Mouse (Mus musculus) erythroblast, embryonic 14.5 days (primary cell): Measurements from ENCODE around the gene Irf5. TPM values are rescaled to one million over a fixed set of nuclear protein-coding genes. Genes with fewer than 3 reads are reported as not detected.
"Not testable (repeated sequence)": the region's sequence is repeated elsewhere in the genome, so short reads cannot be mapped to it uniquely, and the experiment has no call there.

Source experiments
- H3K27me3 ChIP-seq: 2 replicates; pipeline ENCODE4 v1.6.1; 2012; ENCODE audit warnings: inconsistent platforms; ENCODE audit not compliant: control insufficient read depth
- H3K36me3 ChIP-seq: 2 replicates; pipeline ENCODE4 v1.6.1; 2012; ENCODE audit warnings: mild to moderate bottlenecking, inconsistent platforms; ENCODE audit not compliant: control insufficient read depth
- H3K4me1 ChIP-seq: 2 replicates; pipeline ENCODE4 v1.6.1; 2012; ENCODE audit warnings: inconsistent platforms; ENCODE audit not compliant: control insufficient read depth
- H3K4me3 ChIP-seq: replicated peaks from 2 replicates; pipeline ENCODE3; 2012; ENCODE audit warnings: moderate library complexity, mild to moderate bottlenecking, inconsistent platforms
- H3K9me3 ChIP-seq: 2 replicates; pipeline ENCODE4 v1.6.1; 2012; ENCODE audit warnings: low read length, inconsistent platforms, mixed read lengths; ENCODE audit not compliant: control insufficient read depth
- GATA1 ChIP-seq: IDR thresholded peaks from 2 replicates; pipeline ENCODE4 v1.6.1; 2012; ENCODE audit warnings: low read length, inconsistent platforms, mixed read lengths
- TAL1 ChIP-seq: IDR thresholded peaks from 3 replicates; pipeline ENCODE4 v1.6.1; 2012; ENCODE audit warnings: low read length, inconsistent platforms, mixed read lengths
- polyA plus RNA-seq: library from polyadenylated mRNA; stranded (reverse); fragments of >175 nt; gene quantifications from 2 replicates; pipeline ENCODE4 v1.2.3, GENCODE M21; 2012

The Irf5 gene
- polyA plus RNA-seq, 1 experiment = 0.16 TPM

DNA sequence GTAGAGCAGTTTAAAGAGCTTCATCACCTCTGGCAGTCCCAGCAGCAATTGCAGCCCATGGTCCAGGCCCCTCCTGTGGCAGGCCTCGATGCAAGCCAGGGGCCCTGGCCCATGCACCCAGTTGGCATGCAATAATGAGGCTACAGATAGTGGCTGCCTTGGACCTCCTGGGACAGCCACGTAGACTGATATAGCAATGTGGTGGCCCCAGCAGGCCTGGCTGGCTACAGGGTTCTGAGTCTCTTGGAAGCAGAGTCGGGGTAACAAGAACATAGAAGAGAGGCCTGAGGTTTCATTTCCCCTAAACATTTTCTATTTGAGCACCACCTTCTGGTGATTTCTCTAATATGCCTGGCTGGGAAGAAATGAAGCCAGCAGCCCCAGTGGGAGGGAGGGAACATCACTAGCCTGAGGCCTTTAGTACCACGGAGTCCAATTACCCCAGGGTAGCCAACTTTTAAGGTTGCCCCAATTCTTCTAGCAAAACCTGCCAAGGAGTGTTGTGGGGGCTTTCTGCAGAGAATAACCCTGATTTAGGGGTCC lies 10.3 kb downstream of the Irf5 start:
- Histone ChIP-seq H3K4me3 (no peak overlapping the region), H3K9me3 (no peaks in the 10 kb centered on the region), H3K27me3 (no peaks in the 10 kb centered on the region), H3K36me3 (peaks cover 24% of the 10 kb centered on the region), H3K4me1 (no peaks in the 10 kb centered on the region)
- TF ChIP-seq TAL1 = no peak
- TF ChIP-seq GATA1 = no peak

DNA sequence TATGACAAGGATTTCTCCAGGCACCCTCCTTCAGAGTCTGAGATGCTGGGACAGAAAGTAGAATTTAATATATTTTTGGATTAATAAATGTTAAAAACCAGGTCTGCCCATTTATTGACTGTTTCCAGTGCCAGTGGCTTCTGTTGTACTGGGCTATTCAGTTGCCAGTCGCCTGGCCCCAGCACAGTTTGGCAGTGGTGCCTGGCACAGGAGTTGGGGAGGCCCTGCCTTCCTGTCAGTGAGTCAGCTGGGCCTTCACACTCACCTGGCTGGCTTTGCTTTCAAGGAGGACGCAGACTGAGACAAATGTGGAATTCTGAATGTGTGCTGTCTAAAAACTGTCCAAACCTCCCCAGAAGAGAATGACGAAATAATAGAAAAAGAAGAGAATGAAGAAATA lies 10.8 kb downstream of the Irf5 start:
- Histone ChIP-seq H3K27me3 (no peaks in the 10 kb centered on the region), H3K4me3 (no peak overlapping the region), H3K9me3 (no peaks in the 10 kb centered on the region), H3K4me1 (no peaks in the 10 kb centered on the region), H3K36me3 (peaks cover 29% of the 10 kb centered on the region)
- TF ChIP-seq TAL1 (no peak), GATA1 (no peak)

DNA sequence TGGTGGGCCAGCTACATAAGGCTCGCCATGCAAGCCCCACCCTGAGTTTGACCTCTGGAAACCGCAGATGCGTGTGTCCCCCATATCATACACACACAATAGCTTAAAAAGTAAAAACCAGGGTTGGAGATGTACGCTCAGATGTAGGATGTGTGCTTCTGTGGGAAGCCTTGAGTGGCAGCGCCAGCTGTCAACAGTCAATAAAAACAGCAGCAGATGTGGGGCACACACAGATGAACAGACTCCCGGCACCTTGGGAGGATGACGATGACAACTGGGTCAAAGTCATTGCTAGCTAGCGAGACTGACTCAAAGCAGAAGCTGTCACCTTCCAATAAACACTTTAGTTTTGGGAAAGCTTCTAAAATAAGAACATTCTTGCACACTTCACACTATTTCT lies 13.1 kb downstream of the Irf5 start:
- no peaks in the 10 kb centered on the region for H3K9me3 ChIP-seq
- H3K4me1 ChIP-seq = no peaks in the 10 kb centered on the region
- no peak for TF ChIP-seq GATA1
- no peak for TF ChIP-seq TAL1
- peaks cover 51% of the 10 kb centered on the region for H3K36me3 ChIP-seq
- H3K27me3 ChIP-seq = no peaks in the 10 kb centered on the region
- H3K4me3 ChIP-seq = no peak overlapping the region

DNA sequence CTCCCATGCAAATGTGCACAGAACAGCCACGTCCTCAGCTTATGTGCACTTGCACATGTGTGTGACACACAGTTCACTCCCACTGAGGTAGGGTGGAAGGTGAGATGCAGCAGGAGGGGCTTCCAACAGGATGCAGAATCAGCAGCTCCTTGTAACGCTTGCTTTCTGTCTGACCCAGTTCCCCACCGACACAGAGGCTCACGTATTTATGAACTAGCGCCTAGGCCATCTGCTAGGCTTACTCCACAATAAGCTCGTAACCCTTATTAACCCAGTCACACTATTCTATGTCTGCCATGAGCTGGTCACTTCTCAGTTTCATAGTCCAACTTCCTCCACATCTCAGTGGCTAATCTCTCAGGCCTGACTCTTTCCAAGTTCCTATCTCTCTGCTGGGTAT lies 13.8 kb downstream of the Irf5 start:
- H3K4me1 ChIP-seq = no peaks in the 10 kb centered on the region
- TF ChIP-seq GATA1 (no peak), TAL1 (no peak)
- H3K9me3 ChIP-seq = no peaks in the 10 kb centered on the region
- H3K4me3 ChIP-seq = no peak overlapping the region
- peaks cover 57% of the 10 kb centered on the region for H3K36me3 ChIP-seq
- no peaks in the 10 kb centered on the region for H3K27me3 ChIP-seq

DNA sequence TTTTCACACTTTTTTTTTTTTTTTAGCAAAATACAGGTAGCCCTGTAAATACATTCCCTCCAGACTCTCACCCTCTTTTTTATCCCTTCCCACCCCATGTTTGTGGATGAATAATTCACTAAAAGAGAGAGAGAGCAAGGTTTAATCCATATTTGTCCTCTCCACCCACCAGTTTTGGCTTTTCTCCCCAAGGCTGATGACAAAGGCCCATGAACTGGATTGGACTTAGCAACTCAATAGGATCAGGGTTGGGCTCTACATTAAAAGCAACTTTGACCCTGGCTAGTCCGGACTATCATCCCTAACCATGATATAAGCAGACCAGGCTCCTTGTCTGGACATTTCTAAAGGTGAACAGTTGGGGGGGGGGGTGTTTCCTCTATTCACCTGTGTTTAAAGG lies 14.5 kb downstream of the Irf5 start:
- Histone ChIP-seq H3K4me3 (no peak overlapping the region), H3K27me3 (no peaks in the 10 kb centered on the region), H3K9me3 (no peaks in the 10 kb centered on the region), H3K4me1 (no peaks in the 10 kb centered on the region), H3K36me3 (peaks cover 64% of the 10 kb centered on the region)
- TF ChIP-seq GATA1 = no peak
- no peak for TF ChIP-seq TAL1

DNA sequence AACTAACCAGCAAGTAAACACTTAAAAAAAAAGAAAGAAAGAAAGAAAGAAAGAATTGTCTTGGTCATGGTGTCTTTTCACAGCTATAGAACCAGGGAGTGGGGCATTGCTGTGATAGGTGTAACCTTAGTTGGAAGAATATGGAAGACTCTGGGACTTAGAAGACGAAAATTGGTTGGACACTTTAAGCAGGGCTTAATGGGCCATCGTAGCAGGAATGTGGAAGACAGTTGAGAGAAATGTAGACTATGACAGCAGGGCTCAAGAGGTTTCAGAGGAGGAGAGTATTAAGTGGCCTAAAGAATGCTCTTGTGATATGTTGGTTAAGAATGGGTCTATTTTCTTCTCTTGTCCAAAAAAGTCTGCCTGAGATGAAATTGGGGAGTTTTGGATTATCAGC lies 19.2 kb downstream of the Irf5 start:
- Histone ChIP-seq H3K4me1 (no peaks in the 10 kb centered on the region), H3K36me3 (peaks cover 91% of the 10 kb centered on the region), H3K27me3 (no peaks in the 10 kb centered on the region), H3K4me3 (no peak overlapping the region), H3K9me3 (no peaks in the 10 kb centered on the region)
- TF ChIP-seq GATA1 (no peak), TAL1 (no peak)

DNA sequence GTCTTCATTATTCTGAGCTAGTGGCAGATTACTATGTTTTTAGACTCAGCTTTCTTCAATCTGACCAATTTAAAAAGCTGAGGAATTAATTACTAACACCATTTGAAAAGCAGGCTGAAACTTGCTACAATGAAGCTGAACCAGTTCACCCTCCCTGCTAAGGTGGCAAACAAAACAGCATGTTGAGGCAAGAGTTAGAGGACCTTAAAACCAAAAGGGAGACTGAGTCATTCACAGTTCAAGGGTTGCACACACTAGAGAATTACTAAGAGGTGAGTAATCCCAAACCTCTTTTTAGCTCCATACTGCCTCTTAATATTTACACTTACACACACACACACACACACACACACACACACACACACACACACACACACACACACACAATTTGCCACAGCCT lies 21.2 kb downstream of the Irf5 start:
- no peaks in the 10 kb centered on the region for H3K9me3 ChIP-seq
- no peak for TF ChIP-seq GATA1
- no peak for TF ChIP-seq TAL1
- no peaks in the 10 kb centered on the region for H3K4me1 ChIP-seq
- peaks cover 94% of the 10 kb centered on the region for H3K36me3 ChIP-seq
- H3K4me3 ChIP-seq = no peak overlapping the region
- H3K27me3 ChIP-seq = no peaks in the 10 kb centered on the region

DNA sequence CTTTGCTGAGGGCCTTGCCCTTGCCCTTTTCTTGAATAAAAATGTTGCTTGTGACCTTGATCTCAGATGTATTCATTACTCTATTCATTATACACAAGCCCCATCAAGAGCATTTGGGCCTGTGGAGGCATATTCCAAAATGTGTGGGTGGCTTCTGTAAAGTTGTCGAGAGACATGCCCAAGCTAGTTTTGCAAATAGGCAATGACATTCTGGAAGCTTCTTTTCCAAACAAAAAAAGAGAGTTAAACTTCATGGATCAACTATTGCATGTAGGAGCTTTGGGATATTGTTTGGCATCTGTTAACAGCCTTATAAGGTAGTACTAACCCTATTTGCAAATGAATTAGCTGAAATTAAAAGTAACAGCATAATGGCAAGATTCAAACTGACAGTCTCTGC lies 21.7 kb downstream of the Irf5 start:
- no peaks in the 10 kb centered on the region for H3K9me3 ChIP-seq
- H3K4me1 ChIP-seq = no peaks in the 10 kb centered on the region
- TF ChIP-seq GATA1 = no peak
- TF ChIP-seq TAL1 = no peak
- no peaks in the 10 kb centered on the region for H3K27me3 ChIP-seq
- no peak overlapping the region for H3K4me3 ChIP-seq
- peaks cover 94% of the 10 kb centered on the region for H3K36me3 ChIP-seq

DNA sequence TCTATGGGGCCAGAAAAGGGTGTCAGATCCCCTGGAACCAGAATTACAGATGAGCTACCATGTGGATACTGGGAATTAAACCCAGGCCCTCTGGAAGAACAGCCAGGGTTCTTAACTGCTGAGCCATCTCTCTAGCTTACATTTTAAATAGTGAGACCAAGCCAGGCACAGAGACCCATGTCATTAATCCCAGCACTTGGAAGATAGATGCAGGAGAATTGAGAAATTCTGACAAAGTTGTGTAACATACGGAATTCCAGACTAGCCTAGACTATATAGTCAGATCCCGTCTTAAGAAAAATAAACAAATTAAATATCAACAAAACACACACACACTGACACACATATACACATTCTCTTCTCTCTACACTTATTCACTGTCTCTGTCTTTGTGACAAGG lies 26.1 kb downstream of the Irf5 start:
- no peaks in the 10 kb centered on the region for H3K9me3 ChIP-seq
- H3K36me3 ChIP-seq = peaks cover 95% of the 10 kb centered on the region
- H3K27me3 ChIP-seq = no peaks in the 10 kb centered on the region
- no peak overlapping the region for H3K4me3 ChIP-seq
- H3K4me1 ChIP-seq = no peaks in the 10 kb centered on the region
- TF ChIP-seq TAL1 (no peak), GATA1 (no peak)

DNA sequence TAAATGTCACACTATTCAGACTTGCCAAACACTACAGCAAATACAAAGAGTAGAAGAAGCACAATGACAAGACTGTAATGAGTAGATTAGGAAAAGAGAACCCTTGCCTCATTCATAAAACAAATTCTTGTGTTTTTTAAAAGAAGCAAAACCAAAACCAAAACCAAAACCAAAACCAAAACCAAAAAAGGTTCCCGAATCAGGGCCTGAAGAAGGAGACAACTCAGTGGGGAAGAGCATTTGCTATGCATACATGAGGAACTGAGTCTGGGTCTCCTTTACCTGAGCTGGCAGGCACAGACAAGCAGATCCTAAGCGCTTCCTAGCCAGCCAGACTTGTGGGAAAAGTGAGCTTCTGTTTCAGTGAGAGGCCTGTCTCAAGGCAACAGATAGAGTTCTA lies 30.7 kb downstream of the Irf5 start:
- TF ChIP-seq GATA1 (no peak), TAL1 (no peak)
- Histone ChIP-seq H3K36me3 (peaks cover 94% of the 10 kb centered on the region), H3K4me3 (no peak overlapping the region), H3K9me3 (no peaks in the 10 kb centered on the region), H3K4me1 (no peaks in the 10 kb centered on the region), H3K27me3 (no peaks in the 10 kb centered on the region)

DNA sequence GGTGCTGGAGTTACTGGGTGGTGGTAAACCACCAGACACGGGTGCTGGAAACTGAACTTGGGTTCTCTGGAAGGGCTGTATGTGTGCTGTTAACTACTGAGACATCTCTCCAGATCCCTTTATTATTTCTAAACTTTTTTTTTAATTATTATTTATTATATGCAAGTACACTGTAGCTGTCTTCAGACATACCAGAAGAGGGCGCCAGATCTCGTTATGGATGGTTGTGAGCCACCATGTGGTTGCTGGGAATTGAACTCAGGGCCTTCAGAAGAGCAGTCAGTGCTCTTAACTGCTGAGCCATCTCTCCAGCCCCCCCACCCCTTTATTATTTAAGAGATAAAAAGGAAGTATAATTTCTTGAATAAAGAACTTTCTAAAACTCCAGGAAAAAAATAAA lies 50.0 kb downstream of the Irf5 start:
- not testable (repeated sequence) for H3K4me3 ChIP-seq, H3K9me3 ChIP-seq, H3K27me3 ChIP-seq, H3K4me1 ChIP-seq
- H3K36me3 ChIP-seq = peaks cover 86% of the 10 kb centered on the region
